Mouse (Mus musculus) testis, postnatal 14 days (tissue): ENCODE measurements around the gene Phf2.

Experiments used
- DNase-seq: peaks from one replicate; pipeline ENCODE4 v3.0.0; 2021; ENCODE audit warnings: low spot score

The Phf2 gene

DNA sequence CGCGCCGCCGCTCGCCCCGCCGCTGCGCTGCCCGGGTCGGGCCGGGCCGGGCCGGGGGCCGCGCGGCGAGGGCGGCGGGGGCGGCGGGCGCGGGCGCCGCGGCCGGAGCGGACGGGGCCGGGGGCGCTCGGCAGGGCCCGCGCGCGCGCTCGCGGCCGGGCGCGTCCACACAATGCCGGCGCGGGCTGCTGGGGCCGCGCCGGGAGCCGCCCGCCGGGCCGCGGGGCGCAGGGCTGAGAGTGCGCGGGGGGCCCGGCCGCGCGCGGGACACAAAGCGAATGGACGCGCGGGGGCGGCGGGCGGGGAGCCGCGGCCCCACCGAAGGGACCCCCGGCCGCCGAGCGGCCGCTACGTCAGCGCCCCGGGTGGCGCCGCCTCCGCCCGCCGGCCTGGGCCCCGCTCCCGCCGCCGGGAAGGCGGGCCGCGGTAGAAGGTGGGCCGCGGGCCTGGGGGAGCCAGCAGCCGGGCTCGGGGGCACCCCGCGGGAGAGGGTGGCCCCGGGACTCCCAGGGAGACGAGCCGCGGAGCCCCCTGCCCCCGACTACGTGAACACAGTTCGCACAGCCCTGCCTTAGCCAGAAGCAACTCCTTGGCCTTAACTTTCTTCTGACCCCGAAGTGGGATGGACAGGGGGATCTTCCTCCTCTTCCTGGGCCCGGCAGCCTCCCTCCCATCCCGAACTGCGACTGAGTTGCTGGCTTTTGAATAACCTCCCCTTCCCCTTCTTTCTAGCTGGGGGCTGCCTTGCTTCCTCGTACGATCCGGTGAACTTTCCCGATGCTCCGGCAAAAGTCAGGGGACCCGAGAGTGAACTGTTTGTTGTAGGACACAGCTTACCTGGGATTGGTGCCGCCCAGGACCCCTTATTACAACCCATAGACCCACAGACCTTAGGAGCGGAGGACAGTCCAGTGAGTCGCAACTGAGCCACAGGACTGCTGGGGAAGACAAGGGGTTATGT, at the start of gene Phf2:
Gene Phf2, minus strand, starts transcription at position 349 of the 961 bp plus-strand sequence.
- peak; percentile 39 for DNase-seq

DNA sequence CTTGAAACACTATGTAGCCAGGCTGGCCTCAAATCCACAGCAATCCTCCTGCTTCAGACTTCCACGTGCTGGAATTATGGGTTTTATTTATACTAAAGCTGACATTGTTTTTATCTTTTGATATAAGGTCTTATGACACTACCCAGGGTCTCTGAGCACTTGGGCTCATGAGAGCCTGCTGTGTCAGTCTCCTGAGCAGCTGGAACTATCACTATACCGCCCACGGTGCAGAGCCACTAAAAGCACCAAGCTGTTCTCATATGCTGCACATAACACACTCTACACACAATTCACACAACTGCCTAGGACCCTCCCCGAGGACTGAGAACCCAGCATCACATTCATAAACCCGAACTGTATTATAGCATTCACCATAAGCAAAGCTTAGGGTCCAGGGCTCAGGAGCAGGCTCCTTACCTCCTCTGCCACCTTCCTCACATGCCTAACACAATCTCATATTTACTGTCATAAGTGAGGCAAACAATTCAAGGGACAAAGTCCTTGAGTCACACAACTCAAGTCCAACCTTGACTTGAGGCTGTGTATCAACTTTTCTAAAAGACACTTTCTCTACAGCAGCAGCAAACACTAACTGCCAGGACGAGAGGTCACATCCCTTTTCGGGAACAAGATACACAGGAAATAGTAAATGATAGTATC, 49.0 kb upstream of the Phf2 start:
- DNase-seq, result no peak

DNA sequence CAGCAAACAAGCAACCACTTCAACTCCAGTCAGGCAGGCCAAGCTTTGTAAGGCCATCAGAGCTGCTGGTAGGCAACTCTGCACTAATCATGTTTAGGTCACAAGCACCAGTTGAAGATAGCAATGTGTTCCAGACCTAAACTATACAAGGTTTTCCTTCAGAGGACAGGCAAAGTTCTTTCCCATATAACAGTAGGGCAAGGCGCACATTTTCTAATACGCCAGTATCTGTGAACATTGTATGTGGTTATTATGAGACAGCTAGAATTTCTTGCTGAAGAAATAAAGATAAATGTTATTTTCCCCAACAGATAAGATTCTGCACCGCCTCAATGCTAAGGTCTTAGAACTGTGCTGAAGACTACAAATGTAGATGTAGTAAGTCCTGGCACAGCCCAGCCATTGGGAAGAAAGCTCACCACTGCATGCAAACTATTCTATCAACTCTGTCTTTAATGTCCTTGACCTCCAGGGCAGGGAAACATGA, 46.2 kb upstream of the Phf2 start:
- DNase-seq, result no peak

DNA sequence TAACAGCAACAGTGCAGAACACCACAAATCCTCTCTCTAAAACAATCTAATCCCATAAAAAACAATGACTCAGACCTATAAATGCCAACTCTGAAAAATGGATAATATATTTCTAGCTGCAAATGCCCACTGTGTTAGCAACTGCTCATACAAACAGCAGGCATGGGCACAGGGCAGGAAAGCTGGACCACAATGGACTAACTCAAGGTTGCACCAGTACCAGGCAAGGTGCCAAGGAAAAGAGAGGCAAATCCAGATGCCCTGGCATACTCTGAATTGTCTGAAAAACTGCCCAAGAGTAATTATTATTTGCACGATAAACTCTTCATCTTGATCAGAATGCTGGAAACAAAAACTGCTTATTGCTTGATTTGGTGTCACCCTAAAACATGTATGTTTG, 42.8 kb upstream of the Phf2 start:
- DNase-seq, result peak; percentile 53

DNA sequence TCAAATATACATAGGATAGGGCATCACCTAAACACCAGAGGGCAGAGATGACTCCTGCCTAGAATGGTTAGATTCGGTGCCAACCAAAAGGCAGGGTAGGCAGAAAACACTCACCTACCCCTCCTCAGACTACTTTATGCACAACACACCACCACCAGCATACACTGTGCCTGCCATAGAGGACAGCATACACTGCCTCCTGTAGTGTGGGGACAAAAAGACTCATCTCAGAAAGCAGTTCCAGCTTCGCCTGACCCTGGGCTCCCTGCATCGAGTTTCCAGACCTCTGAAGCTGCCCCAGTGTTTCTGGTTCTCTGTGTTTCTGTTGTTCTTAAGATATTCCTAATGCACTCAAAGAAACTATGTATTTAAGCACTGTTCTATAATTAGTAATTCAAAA, 42.2 kb upstream of the Phf2 start:
- no peak for DNase-seq

DNA sequence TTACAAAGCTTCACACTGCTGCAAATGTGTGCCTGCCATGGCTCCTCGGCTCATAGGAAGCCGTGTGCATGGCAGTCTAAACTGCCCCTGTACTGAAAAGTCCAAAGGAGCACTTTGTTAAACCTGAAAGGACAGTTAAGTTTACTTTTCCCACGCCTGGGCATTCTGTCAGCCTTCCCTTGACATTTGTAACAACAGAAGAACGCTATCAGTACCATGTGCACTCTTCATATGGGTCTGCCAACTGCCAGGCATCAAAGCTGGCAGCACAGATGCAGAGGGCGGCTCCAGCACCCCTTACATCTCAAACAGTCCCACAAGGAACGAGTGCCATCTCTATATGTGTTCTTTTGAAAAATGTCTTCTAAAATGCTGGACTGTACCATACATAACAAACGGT, 40.5 kb upstream of the Phf2 start:
- DNase-seq, result peak; percentile 15

DNA sequence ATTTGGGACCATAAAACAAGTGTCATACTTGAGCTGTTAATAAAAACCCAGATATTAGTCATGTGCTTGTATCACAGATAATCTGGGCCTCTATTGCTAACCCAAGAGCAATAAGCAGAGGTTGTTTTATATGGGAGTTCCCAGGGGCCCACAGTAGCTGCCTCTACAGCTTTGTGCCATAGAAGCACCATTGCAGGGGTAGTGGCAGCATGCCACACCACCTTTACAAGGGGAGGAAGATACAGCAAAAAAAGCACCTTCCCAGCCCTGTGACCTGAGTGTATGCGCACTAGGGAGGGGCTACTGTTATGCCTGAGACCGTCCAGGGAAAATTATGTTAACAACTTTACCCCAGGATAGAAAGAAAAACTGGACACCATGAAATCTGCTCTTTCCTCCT, 34.5 kb upstream of the Phf2 start:
- no peak for DNase-seq

DNA sequence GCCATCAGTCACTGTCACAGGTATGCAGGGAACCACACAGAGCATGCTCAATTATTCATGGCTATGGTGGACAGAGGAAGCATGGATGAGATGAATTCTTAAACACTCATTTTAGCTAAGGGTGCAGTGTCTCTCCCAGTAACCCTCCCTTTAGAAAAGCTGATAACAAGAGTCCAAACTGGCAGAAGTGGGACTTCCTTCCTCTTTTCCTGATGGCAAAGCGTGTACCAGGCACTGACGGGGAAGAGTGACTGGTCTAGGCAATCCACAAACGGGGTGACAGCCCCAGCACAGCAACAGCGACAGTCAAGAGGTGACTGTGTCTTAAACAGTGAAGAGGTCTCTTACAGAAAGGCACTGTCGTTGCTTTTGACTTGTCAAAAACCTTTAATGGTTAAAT, 24.5 kb upstream of the Phf2 start:
- DNase-seq, result no peak

DNA sequence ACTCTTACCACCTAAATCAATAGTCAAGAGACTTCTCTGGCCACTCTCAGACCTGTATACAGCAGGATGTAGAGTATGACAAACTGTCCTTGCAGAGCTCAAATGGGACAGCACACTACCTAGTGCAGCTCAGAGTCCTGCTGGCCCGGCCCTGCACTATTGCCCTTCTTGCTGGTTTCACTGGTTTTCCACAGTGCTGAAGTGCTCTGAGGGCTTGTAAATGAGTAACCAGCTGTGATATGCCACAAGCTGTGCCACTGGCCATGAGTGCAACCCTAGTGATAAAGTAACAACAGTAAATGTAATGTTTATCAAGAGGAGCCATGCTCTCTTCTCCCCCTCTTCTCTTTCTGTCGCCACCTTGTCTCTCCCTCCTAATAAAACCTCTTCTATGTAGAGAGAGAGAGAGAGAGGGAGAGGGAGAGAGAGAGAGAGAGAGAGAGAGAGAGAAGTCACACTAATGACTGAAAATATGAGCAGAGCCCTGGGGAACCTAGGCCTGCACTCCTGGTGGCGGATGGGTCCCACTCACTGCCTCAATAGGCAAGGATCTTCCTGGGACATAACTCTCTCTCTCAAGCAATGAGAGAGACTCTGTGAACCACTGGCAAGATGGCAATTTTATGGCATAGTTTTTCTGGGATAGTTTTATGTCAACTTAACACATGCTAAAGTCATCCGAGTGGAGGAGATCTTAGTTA, 19.5 kb upstream of the Phf2 start:
- DNase-seq, result no peak

DNA sequence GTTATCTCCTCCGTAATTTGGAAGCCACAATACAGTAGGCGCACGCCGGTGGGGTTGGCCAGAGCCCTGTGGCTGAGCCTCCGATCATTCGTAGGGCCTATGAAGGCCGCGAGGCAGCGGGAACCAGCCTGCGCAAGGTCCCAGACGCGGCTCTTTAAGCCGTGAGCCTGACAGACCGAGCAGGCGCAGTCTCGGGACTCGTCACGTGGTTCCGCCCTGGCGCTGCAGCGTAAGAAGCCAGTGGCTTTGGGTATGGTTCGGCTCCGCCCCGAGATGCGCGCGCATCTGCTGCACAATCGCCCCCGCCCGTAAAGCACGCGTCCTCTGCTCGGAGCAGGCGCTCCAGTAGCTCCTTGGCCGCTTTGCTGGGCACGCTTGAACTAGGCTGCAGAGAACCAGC, 7.6 kb upstream of the Phf2 start:
- DNase-seq, result peak; percentile 97

DNA sequence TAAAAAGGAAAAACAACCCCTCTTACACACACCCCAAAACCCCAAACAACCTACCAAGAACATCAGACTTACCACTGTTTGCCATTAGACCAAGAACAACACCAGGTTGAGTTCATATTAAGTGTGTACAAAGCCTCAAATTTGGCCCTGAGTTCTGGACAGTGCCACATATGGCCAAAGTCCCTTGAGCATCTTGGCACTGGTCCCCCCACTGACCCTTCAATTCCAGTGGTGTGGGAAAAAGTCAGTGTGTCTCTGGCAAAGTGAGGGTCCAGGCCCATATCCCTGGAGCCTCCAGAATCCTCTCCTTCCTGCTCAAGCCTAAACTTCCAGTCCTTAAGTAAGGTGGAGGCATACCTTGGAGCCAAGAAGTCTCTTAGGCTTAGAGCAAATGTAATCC, 6.9 kb upstream of the Phf2 start:
- DNase-seq, result no peak

DNA sequence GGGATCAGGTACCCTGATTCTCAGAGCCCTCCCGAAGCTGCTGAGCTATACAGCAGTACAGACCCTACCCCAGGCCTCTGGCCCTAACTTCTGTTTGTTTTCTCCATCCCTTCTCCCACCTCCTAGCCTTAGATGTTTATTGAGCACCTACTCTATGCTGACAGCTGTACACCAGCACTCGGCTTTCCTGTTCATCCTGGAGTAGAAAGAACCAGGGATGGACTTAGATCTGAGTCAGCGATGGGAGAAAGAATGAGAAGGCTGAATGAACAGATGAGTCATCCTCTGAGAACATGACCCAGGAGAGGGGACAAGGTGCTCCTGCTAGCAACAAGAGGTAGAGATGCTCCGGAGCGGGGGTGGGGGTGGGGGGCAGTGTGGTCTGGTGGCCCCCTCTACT, 1.8 kb upstream of the Phf2 start:
- DNase-seq, result no peak

DNA sequence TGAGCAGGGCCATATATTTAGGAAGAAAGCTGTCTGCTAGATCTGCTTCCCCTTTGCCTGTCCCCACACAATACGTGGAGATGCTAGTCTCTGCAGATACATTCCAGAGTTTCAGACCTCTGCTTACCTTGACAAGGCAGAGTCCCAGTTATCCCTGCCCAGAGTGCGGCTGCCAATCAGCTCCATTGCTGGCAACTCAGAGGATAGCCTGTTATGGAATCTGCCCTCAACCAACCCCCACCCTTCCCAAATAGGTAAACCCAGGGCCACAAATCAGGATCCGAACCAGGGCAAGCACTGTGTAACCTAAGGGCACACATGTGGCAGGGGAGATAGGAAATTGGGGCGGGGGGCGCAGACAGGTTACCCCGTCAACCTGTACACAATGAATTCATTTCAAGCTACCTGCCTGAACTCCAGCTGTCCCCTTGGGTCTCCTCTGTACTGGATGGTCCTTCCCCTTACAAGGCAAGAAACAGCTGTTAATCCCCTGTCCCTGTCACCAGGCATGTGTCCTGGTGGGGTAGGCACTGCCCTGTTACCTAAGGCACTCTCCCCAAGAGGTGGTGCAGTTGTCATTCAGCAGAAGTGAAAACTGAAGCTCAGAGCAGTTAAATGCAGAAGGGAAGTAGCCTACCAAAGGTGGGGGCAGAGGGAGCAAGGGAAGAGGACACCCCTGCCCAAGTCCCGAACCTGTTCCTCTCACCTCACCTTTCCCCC, 1.1 kb upstream of the Phf2 start:
- no peak for DNase-seq

DNA sequence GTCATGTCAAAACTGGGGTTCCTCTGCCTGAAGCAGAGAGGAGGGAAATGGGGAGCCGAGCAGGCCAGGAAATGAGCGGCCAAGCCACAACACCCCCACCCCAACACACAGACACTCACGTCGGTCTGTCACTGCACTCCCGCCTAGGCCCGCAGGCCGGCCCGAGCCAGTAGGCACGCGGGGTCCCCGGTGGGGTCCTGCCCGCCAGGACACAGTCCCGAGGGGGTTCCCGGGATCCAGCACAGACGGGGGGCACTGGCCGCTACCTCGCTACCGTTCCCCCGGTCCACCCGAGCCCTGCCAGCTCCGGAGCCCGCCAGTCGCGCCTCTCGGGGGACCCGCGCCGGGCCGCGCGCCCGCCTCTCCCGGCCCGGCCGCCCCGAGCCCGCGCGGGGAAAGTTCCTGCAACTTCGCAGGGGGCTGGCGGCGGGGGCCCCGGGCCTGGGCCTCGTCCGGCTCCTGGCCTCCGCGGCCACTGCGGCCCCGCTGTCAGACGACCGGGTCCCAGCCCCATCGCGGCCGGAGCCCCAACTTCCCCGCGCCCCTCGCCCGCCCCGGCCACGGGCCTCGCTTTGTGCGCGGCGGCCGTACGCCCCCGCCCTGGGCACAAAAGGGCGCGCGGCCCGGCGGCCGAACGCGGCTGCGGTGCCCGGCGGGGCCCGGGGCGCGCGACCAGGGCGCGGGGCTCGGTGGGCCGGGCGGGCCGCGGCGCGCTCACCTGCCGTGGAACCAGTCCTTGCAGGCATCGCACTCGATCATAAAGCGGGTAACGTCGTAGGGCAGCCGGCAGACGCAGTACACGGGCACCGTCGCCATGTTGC, 759 bp downstream of the Phf2 start:
- DNase-seq, result peak; percentile 35

DNA sequence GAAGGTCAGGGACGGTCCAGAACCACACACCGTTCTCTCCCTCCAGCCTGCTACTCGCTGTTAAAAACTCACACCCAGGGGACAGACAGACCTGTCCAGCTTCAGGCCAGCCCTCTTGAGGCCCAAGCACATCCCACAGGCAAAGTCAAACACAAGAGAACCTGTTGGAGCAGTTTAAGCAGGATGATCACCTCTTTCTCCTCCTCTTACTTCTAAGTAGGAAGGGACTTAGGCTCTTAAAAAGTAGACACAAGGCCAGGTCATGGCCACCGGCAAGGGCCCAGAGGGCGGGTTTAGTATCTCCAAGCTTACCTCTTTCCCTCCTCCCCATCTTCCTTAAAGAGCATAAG, 1.3 kb downstream of the Phf2 start:
- no peak for DNase-seq

DNA sequence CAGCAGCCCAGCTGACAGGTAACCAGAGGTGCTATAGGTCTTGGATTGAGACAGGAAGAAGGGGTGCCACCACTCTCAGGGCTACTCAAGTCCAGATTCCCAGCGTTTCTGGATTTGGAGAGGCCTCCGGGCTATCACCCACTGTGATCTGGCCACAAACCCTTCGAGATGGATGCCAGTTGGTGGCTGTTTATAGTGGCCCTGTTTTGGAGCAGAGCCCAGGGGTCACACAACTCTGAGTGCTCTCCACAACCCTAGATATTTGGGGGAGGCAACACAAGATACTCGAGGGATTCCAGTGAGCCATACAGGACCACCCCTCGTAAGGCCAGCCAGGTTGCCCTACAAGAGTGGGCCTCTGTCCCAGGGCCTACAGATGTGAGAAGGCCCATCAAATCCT, 1.8 kb downstream of the Phf2 start:
- DNase-seq, result no peak

DNA sequence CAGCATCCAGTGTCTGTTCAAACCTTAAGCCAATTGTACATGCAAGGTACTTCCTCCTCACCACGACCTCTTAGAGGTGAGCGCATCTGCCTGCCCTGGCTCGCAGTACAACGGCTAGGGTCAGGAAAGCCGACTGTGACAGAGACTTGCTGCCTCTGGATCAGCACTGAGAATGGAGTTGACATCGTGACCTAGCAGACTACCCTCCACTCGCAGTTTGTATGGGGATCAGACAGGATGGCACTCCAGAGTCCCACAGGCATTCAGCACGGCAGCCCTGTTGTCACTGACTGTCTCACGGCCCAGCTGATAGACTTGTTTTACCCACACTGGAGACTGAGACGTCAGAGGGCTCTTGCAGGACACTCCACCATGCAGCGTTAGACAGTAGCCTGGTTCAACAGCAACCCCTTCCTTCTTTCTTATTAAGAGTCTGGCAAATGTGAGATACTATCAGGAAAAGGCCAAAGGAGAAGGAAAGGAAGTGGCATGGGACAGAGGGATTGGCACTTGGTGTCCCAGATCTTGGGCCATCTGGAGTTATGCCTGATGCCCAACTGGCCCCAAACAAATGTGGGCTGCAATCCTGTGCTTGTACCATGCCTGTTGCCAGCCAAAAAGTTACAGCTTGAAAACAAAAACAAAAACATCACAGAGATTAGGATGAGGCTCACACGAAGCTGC, 6.1 kb downstream of the Phf2 start:
- no peak for DNase-seq

DNA sequence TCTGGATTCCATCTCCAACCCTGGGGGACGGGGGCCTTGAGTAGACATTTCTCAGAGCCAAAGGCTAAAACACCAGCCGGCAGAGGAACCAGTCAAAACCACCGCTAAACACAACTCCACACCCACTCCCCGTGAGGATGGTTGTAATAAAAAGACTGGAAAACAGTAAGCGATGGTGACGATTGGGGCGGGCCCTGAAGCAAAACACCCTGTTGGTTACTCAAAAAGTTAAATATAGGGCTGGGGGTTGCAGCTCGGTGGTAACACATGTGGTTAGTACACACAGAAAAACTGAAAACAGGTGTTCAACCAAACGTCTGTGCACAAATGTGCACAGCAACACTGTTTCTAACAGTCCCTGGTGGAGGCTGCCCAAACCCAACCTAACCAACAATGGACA, 7.4 kb downstream of the Phf2 start:
- DNase-seq, result no peak

DNA sequence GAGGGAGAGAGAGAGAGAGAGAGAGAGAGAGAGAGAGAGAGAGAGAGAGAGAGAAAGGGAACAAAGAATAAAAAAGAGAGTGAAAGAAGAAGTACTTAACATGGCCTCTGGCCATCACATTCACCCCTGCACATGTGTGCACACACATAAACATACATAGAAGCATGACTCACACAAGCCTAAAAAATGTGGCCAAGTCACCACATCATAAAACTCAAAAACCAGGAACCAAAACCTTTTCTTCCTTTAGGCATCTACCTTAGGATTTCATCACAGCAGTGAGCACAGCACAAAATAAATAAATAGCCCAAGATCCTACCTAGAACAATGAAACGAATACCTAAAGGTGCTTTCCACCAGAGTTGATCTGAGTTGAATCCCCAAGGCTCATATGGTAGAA, 9.0 kb downstream of the Phf2 start:
- no peak for DNase-seq

DNA sequence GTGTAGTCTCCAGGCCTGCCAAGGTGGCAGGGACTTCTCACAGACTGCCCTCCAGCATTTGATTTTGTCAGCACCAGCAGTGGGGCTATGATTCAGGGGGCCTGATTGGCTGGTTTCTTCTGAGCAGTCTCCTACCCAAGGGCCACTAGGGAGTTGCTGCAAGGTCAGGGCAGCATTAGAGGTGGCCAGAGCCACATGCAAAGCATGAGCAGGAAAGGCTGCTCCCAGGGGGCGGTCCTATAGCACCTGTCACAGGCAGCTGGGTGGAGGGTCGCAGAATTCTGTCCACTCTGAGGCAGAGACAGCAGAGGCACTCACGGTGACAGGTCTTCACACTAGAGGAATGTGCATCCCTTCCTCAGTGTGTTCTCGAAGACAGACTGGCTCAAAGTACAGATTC, 12.1 kb downstream of the Phf2 start:
- DNase-seq, result no peak

DNA sequence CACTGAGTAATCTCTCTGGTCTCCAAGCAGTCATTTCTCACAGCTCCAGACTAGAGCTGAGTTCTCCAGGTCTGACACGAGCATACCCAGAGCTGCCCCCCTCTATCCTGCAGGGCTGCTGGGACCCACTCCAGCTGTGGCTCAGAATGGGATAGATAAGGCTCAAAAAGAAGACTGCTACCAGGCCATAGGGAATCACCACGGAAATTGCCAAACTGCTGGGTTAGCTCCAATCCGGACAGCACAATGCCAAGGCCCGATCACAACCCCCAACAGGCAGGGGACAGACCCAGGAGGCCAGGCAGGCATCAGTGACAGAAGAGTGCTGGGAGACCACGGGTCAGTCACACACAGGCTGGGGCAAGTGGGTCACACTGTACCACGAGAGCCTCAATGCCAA, 12.9 kb downstream of the Phf2 start:
- no peak for DNase-seq
